Mouse (Mus musculus): Measurements from ENCODE around the gene Uqcc1.

Uqcc1 gene

DNA sequence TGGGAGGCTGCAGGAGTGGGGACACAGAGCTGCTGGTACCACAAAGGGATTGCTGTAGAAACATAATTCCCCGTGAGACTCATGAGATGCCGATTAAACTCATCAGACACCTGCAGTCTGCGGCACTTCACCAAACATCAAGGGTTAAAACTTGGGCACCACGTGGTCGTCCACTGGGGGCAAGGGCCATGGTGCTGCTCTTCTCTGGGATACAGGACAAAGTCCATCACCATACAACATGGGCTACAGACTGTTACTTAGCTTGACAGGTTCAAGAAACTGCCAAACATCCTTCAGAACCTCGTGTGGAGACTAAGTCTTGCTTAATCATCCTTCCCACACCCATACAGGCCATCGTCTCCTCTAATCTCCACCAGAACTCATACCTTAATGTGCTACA is 70.0 kb downstream of the Uqcc1 start:
- no peak for DNase-seq (ENCODE audit: low read depth)

DNA sequence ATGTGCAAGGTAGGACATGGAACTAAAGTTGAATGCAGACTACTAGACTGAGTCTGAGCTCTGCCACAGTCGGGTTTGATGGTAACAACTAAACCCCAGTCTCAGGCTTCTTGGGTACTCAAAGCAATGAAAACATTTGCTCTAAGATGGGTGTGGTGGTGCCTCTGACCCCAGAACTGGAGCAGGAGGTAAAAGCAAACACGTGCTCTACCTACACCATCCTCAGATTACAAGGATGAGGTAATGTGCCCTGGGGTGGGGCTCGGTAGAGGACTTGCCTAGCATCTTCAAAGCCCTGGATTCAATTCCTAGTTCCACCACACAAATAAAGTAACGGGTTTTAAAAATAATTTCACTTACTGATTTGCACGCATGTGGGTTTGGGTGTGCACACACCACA is 77.6 kb downstream of the Uqcc1 start:
- DNase-seq (ENCODE audit: low read depth), result no peak

DNA sequence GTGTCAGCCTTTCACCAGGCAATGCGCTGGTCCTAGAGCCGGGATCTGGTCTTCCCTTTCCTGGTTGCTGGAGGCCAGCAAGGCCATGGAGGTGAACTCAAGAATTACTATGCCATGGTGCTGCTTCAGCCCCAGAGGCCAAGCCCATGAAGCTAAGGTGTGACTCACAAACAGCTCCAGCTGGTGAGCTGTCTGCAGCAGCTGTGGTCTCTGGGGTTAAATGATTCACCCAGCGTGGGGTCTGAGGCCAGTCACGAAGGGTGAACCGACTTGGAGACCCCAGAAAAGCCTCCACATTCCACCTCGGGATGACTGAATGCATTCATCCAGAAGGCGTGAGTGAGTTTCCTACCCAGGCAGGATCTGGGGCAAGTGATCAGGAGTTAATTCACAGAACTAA is 80.0 kb downstream of the Uqcc1 start:
- peak; percentile 76 for DNase-seq (ENCODE audit: low read depth)

DNA sequence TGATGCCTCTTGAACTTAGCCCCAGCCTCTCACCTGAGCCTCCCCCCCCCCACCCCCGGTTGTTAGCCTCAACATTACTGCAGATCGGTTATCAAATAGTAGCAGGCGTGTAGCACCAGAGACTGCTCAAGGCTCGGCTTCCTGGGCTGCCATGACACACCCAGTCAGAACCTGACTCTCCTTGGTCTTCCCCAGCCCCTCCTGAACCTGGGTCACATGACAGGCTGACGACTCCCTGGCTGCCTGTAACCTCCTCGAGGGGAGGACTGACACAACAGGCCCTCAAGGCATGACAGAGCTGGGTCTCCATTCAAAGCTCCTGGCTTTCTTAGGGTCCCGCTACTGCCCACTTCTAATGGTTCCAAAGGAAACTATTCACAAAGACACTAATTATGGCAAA is 80.6 kb downstream of the Uqcc1 start:
- no peak for DNase-seq (ENCODE audit: low read depth)

DNA sequence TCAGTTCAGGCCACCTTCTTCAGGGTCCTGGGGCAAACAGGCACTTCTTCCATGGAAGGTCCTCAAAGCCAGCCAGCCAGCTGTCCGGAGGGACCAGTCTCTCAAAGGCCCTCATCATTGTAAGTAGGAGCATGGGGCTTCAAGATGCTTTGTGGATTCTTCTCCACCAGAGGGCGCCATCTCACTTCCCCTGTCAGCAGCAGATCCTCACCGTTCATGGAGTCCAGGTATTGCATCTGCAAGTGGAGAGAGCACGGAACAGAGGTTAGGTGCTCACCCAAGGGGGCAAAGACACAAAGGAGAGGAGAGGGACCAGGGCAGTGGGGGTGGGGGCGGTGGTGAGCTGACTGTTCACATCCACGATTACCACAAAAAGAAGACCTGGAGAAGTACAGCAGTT is 81.8 kb downstream of the Uqcc1 start:
- peak; percentile 91 for DNase-seq (ENCODE audit: low read depth)

DNA sequence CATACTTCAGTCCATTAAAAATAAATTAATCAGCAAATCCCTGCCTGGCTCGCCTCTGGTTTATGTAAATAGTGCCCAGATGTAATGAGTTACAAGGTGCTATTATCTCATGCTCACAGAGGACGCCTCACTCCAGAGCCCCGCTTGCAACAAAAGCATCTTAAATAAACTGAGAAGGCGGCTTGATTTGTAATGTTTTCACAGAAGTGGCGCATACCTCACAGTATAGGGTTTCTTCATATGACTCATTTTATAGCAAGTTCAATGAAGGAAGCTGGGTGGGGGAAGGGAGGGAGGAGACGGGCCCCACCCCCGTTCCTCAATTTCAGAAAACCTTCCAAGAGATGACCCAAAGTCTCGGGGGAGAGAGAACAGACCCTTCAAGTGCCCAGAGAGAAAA is 83.2 kb downstream of the Uqcc1 start:
- DNase-seq (ENCODE audit: low read depth), result peak; percentile 69

DNA sequence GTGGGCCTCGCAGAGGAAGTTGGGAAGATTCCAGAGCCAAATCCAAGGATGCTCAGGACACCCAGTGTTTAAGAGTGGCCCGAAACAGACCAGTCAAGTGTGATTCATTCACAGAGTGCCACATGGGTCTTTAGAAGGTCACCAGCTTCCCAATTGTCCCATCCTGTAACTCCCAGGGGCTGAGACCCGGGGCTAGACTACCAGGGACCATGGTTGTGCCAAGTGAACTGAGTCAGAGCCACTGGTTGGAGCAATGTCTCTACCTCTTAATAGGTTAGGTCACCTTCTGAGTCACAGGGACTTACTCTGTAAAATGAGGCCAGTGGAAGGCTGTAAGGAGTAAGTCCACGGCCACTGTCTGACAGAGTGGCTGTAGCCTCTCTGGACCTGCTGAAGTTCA is 91.1 kb downstream of the Uqcc1 start:
- DNase-seq (ENCODE audit: low read depth), result no peak

DNA sequence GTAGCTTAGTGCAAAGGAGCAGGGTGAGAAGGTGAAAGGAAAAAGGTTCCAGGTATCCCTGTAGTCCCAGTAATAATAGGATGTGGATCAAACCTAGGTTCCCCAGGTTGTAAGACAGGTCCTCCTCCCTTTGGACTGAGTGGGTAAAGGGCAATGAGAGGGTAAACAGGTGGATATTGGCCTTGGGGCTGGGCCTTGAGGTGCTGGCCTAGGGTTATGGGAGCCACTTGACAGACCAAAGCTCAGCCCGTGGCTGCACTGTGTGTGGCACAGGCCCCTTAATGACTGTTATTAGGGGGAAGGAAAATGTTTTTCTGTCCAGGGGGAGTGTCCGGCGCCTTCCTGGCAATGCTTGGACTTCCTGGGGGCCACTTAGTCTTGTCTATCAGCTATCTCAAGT is 92.1 kb downstream of the Uqcc1 start:
- no peak for DNase-seq (ENCODE audit: low read depth)

DNA sequence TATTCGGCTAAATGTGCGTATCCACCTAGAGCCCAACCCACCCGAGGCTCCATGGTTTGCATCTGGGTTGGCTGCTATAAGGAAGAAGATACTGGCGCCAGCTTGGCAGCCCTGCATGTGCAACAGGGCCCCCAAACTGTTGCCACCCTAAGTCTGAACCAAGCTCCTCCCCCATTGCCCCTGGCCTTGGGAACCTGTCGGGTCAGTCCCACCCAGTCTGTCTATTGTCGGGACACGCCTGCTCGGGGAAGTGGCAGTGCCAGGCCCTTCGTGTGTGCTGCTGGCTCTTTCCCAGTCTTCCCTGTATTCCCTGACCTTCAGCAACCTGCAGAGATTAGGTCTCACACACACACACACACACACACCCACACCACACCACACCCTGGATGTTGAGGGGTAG is 95.4 kb downstream of the Uqcc1 start, which contains the start of gene Fam83c:
Gene Fam83c, minus strand, starts transcription at position 123 of the 400 bp plus-strand sequence.
- DNase-seq (ENCODE audit: low read depth), result no peak

DNA sequence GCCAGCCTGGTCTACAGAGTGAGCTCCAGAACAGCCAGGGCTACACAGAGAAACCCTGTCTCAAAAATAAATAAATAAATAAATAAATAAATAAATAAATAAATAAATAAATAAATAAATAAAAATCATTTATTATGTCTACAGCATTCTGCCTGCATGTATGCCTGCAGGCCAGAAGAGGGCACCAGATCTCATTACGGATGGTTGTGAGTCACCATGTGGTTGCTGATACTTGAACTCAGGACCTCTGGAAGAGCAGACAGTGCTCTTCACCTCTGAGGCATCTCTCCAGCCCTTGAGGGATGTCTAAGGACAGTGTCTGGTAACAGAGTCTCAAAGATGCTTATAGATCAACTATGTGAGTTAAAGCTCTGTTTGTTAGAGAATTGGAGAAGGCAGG is 98.0 kb downstream of the Uqcc1 start:
- DNase-seq (ENCODE audit: low read depth), result peak; percentile 32

DNA sequence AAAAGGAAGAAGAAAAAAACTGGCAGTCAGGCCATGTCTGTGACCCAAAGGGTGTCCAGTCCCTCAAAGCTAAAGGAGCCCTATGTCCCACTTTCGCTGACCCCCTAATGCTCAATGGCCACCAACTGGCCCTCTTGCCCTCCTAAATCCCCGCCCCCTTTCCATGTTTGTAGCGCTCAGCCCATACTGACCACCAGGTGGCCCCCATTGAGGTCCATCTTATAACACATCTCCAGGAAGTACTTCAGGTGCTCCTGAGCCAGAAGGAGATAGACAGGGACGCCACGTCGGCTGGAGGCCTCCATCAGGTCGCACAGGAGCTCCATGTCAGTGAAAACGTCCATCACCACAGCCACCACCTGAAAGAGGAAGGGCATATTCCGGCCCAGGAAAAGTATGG is 98.8 kb downstream of the Uqcc1 start:
- DNase-seq (ENCODE audit: low read depth), result peak; percentile 65

DNA sequence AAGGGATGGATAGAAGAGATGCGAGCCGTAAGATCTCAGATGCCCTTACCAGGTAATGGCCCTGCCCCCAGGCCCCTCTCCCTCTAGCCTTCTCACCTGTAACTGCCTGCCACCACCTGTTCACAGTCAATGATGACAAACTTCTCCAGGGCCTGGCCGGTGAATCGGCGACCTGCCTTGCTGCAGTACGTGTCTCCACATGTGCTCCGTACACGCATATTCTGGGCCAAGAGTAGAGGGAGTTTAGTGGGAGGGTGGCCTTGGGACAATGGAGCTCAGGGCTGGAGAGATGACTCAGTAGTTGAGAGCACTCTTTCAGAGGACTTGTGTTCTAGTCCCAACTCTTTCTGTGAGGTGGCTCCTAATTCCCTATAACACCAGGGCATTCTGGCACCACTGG is 99.3 kb downstream of the Uqcc1 start:
- DNase-seq (ENCODE audit: low read depth), result no peak

DNA sequence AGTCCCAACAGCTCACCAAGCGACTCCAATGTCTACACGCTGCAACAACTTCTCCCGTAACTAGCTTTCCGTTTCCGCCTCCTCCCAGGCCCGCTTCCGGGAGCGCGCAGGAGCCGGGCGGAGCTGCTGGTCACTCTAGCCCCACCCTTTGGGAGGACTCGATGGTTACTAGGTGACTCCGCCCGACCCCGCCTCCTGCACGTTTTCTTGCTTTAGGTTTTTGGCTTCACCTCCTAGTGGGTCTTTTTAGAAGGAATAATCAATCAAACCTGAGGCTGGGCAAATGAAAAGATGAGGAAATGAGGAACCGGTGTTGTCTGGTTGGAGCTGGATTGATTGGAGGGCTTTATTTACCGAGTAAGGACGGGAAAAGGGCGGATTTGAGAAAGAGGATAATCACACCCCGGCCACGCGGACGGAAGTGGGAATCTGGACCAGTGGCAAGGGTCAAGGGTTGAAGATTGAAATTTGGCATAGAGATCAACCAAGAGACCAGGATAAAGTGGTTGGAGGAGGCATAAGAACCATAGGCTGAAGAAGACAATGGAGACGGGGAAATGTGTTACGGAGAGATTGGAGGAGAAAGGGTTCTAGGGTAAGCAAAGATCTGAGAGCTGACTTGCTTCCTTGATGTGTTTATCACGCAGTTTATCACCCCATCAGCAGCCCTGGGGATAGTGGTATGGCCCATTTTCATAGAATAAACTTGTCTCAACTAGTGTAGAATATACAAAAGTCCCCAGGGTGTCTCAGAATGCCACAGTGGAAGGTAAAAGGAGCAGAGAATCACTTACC is 103.3 kb downstream of the Uqcc1 start, which contains the start of gene Eif6:
Gene Eif6, minus strand, starts transcription at position 296 of the 795 bp plus-strand sequence.
- peak; percentile 93 for DNase-seq (ENCODE audit: low read depth)

DNA sequence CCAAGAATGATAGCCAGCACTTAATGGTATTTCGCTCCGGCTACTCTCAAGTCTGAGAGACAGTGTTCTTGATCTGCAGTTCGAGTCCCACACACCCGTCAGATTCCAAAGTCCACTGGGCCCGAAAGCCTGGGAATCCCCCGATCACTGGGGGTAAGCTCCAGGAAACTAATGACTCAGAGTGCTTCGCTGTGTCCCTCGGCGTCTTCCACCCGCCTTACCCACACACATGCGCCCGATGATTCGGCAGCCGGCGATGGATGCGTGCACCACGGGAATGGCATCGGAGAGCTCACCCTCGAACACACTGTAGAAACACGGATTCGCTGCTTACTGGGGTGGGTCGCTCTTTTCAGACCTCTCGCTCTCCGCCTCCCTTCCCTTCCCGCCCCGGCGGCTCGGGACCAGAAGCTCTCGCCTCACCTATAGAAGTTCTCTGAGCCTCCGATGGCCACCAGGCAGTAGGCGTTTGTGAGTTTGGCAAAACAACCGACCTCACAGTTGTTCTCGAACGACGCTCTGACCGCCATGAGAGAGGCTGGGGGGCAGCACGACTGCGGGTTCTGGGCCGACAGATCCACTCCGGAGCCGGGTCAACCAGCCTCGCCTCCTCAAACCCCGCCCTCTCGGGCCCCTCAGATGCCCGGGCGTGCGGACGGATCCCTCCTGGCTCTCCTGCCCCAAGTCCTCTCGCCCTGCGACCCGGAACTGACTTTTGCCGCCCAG is 104.0 kb downstream of the Uqcc1 start:
- peak; percentile 65 for DNase-seq (ENCODE audit: low read depth)

DNA sequence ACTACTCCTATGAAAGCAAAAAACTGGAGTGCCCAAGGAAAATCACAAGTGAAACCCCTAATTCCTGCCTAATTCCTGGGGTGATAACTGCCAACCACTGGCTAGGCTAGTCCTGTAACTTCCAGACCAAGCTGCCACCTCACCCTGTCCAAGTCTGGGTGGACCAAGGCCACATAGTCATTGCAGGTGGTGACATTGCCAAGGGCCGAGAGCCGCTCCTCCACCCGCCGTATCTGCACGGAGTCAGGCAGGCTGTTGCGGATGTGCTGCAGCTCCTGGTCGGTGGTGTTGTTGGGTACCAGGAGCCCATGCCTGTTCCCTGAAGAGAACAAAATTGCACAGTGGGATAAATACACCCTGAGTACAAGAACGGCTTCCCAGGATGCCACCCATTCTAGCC is 106.4 kb downstream of the Uqcc1 start:
- no peak for DNase-seq (ENCODE audit: low read depth)

DNA sequence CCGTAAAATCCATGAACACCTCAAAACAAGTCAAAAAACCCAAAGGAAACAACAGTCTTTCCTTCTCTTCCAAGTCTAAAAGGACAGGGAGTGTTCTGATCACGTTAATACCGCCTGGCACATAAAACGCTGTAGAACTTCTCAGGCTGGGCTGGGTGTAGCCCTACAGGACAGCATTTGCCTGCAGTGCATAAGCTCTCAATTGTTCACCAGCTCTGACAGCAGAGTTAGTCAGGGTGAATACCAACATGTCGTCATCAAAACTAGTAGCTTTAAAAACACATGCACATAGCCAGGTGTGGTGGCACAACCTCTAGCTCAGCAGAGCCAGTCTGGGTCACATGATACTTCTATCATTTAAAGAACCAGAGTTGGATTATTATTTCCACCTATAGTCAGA is 109.3 kb downstream of the Uqcc1 start:
- DNase-seq (ENCODE audit: low read depth), result peak; percentile 38

DNA sequence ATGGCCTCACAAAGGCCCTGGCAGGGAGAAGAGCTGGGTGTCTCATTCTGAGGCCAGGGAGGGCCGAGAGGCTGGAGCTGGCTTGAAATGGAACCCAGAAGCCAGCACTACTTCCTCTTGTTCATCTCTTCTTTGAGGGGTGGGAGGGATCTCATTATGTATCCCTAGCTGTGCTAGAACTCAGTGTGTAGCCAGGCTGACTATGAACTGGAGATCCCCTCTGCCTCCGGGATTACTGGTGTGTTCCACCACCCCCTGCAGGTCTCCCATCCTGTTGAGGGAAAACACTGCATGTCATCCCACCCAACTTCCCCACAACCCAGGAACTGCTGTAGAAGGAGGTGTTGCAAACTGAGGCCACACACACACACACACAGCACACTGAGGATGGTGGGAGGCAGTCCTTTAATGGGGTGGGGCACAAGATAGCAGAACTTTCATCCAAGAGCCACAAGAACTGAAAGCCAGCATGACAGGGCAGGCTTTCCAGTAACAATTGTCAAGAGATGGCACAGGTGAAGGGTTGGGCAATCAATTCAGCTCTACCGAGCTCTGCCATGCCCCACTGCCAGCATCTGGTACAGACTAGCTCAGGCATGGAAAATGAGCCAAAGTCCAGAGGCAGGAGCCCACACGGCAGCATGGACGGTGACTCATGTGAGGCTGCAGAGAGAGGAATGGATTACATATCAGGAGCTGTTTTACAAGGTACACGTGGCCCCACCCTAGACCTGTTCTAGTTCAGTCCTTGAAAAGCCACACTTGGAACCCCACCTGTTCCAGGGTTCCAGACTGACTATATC is 110.5 kb downstream of the Uqcc1 start:
- peak; percentile 80 for DNase-seq (ENCODE audit: low read depth)

DNA sequence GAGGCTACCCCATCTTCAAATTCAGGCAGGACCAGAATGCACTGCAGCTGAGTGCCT is 110.9 kb downstream of the Uqcc1 start, which contains the start of gene BC029722:
Gene BC029722, minus strand, starts transcription at position 35 of the 57 bp plus-strand sequence.
- no peak for DNase-seq (ENCODE audit: low read depth)

DNA sequence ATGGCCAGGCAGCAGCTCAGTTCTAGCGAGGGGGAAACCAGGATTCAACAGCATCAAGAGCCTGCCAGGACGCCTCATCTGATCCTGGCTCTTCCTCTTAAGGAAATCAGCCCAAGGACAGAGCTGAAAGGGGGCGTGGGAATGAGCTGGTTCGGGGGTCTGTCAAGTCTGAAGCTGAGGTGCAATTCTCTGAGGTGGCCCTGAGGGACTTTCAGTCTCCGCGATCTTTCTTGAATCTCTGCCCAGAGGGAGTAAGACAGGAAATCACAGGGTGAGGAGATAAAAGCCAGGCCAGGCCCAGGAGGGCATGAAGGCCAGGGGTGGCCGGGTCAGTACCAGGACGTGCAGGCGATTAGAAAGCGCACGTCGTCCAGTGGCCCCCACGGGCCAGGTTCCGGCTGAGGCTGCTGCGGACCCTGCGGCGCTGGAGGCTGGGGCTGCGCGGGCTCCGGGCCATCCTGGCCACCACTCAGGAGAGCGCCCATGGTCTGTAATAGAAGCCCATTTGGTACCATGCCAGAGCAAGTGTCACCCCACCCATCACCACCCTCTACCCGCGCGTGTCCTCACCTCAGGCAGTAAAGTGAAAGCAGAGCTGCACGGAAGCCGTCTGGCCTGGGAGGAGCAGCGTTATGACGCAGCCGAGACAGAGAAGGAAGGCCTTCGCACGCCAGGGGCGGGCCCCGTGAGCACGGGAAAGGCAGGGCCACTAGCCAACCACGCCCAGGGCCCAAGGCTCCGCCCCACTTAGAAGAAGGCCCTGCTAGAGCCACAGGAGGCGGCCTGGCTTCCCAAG is 111.3 kb downstream of the Uqcc1 start:
- DNase-seq (ENCODE audit: low read depth), result peak; percentile 97

DNA sequence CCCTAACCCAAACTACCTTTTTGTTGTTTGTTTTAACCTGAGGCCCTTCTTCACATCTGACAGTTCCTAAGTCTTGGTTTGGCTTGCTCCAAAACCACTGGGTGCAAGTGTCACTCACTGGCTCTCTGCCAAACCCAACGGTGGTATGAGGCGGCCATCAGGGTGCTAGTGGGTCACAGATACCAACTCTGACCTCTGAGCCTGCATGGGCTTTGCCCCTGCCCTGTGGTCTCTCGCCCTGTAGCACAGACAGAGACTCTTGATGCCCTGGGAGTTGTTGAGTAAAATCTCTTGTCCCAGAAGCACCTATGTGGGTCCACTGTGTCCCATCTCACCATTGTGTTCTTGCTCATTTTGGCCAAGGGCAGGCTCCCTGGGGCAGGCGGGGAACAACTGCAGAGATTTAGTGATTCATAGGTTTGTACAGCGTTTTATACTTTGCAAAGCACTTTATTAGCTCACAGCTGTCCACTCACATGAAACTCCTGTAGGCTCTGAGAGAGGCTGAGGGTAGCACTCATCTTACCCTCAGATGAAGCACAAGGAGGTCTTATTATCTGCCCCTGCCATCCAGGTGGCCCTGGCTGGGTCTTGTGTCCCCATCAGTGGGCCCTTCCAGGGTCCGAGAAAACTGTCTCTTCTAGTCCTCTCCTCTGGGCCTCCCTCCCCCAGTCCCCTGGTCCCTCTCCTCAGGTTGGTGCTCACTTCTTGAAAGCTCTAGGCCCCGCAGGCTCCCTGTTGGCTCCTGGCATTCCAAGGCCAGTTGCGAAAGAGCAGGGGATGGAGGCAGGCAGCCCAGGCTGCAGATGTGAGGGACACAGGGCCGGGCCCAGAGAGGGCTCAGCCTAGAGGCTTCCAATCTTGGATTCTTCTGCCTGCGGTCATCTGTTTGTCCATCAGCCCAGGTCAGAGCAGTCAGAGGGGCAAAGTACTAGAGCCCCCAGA is 112.5 kb downstream of the Uqcc1 start:
- peak; percentile 90 for DNase-seq (ENCODE audit: low read depth)

DNA sequence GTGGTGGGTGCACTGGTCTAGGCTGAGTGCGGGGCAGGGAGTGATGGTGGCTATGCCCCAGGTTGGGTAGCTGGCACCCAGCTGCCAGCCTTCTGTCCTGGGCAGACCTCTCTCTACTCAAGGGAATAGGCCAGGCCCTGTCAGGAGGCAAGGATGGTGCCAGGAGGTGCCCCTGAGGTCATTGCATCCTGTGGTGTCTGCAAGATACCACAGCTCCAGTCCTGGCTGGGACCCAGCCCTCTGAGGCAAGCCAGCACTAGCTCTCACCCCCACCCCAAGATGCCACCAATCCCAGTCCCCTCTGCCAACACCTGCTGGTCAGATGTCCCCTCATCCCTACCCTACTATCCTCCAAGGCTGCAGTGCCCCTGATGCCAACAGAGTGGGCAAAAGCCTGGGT is 113.9 kb downstream of the Uqcc1 start:
- DNase-seq (ENCODE audit: low read depth), result no peak

Measured in NIH3T3 (cell line).